Mouse (Mus musculus) myocyte (in vitro differentiated cells): ENCODE data around the gene Smoc2.

Experiments
- CEBPB ChIP-seq: IDR thresholded peaks from 2 replicates; pipeline ENCODE4 v1.6.1; 2011; ENCODE audit warnings: mild to moderate bottlenecking, moderate library complexity; ENCODE audit not compliant: poor library complexity, insufficient read depth, severe bottlenecking
- E2F4 ChIP-seq: IDR thresholded peaks from one replicate; pipeline ENCODE4 v1.6.1; 2011; ENCODE audit warnings: mild to moderate bottlenecking, control low read depth, moderate library complexity; ENCODE audit not compliant: insufficient read depth
- MAX ChIP-seq: IDR thresholded peaks from one replicate; pipeline ENCODE4 v1.6.1; 2011; ENCODE audit warnings: low read depth, mild to moderate bottlenecking, control low read depth
- MYOD1 ChIP-seq, 3 experiments: IDR thresholded peaks; one replicate each; pipeline ENCODE4 v1.6.1; 2011; ENCODE audit warnings: control low read depth in 2 of 3, low read depth in 2 of 3, mild to moderate bottlenecking in 2 of 3, moderate library complexity in 1 of 3; ENCODE audit not compliant: insufficient read length in 2 of 3, control insufficient read depth in 1 of 3
- MYOG ChIP-seq, 3 experiments: IDR thresholded peaks; one replicate each; pipeline ENCODE4 v1.6.1; 2011; ENCODE audit warnings: control low read depth in 2 of 3, low read depth in 2 of 3, mild to moderate bottlenecking in 2 of 3; ENCODE audit not compliant: insufficient read length in 2 of 3, control insufficient read depth in 1 of 3, insufficient read depth in 1 of 3
- POLR2A ChIP-seq: IDR thresholded peaks from one replicate; pipeline ENCODE4 v1.6.1; 2011; ENCODE audit warnings: low read depth, mild to moderate bottlenecking, control low read depth, moderate library complexity; ENCODE audit not compliant: insufficient read length
- POLR2AphosphoS2 ChIP-seq: IDR thresholded peaks from one replicate; pipeline ENCODE4 v1.6.1; 2011; ENCODE audit warnings: low read depth, control low read depth; ENCODE audit not compliant: insufficient read length
- REST ChIP-seq: IDR thresholded peaks from one replicate; pipeline ENCODE4 v1.6.1; 2011; ENCODE audit warnings: mild to moderate bottlenecking, control low read depth, moderate library complexity; ENCODE audit not compliant: insufficient read depth, insufficient read length
- SRF ChIP-seq: IDR thresholded peaks from one replicate; pipeline ENCODE4 v1.6.1; 2011; ENCODE audit warnings: low read depth; ENCODE audit not compliant: control insufficient read depth, insufficient read length
- TCF12 ChIP-seq: IDR thresholded peaks from one replicate; pipeline ENCODE4 v1.6.1; 2011; ENCODE audit warnings: mild to moderate bottlenecking, control low read depth; ENCODE audit not compliant: poor library complexity, insufficient read depth, severe bottlenecking
- TCF3 ChIP-seq: IDR thresholded peaks from one replicate; pipeline ENCODE4 v1.6.1; 2011; ENCODE audit warnings: low read depth, control low read depth; ENCODE audit not compliant: insufficient read length
- USF1 ChIP-seq: IDR thresholded peaks from one replicate; pipeline ENCODE4 v1.6.1; 2011; ENCODE audit warnings: low read depth, mild to moderate bottlenecking, control low read depth, moderate library complexity

DNA sequence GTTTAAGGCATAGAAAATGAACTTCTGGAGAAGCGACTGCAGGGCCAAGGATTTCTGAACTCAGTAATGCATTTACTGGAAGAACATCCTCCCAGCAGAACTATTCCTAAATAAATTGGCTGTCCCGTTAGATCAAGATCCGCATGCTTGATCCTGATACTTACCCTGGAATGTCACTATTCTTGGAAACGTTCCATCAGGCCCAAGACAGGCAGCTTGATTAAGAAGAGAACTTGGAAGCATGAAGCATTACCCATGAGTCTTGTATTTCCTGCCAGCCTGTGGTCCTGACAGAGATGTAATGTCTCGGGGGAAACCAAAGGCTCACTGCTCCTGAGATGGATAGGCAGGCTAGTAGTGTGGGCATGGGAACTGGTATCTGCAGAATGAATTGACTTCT is 115.6 kb downstream of the Smoc2 start:
- TF ChIP-seq POLR2A (no peak), TCF12 (no peak), POLR2AphosphoS2 (no peak), TCF3 (no peak), CEBPB (no peak), SRF (no peak), MYOG (IDR thresholded peaks at IDR 0.05; ENCODE audit: control insufficient read depth in 1 of 3, insufficient read depth in 1 of 3, insufficient read length in 2 of 3, low read depth in 2 of 3) (no peak), E2F4 (no peak), MAX (no peak), REST (no peak), USF1 (no peak), MYOD1 (IDR thresholded peaks at IDR 0.05; ENCODE audit: control insufficient read depth in 1 of 3, insufficient read length in 2 of 3, low read depth in 2 of 3) (no peak)
